Mouse (Mus musculus) cerebellum, postnatal 14 days (tissue): ENCODE results near the gene Ggnbp2.

Source experiments
- DNase-seq, 2 experiments: peaks; one replicate each; pipeline ENCODE4 v3.0.0; 2021; ENCODE audit warnings: mixed read lengths in 2 of 2

Ggnbp2 gene

GRCm38 (mm10) chr11:84822487-84822886 lies 48.1 kb downstream of the Ggnbp2 start:
- DNase-seq: no peak

- DNase-seq: no peak
Observed at GRCm38 (mm10) chr11:84821131-84821770, 49.4 kb downstream of the Ggnbp2 start.

- DNase-seq: peak; percentile 95 to 97
Observed at GRCm38 (mm10) chr11:84818961-84819692, 51.5 kb downstream of the Ggnbp2 start, which contains the start of gene Mrm1. Mrm1 (minus strand) TSS chr11:84819515.

GRCm38 (mm10) chr11:84818085-84818960 lies 52.3 kb downstream of the Ggnbp2 start:
- peak; percentile 70 to 78 for DNase-seq

DNA sequence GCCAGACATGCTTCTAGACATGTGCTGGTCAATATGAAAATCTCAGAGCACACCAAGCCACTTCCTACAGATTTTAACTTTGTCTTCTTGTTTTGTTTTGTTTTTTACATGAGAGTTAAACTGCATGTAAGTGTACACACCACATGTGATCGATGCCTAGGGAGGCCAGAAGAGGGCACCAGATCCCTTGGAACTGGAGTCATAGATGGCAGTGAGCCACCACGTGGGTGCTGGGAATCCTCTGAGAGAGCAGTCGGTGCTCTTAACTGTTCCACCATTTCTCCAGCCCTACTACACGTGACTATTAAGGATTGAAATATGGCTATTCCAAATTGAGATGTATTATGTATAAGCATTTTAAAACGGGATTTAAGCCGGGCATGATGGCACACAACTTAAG lies 53.3 kb downstream of the Ggnbp2 start:
- DNase-seq: peak in 1 of 2 experiments; percentile 64

GRCm38 (mm10) chr11:84813724-84814510 lies 56.7 kb downstream of the Ggnbp2 start:
- DNase-seq: peak; percentile 88 to 92

GRCm38 (mm10) chr11:84804373-84804772 lies 66.2 kb downstream of the Ggnbp2 start:
- peak in 1 of 2 experiments; percentile 48 for DNase-seq

- DNase-seq: peak; percentile 87 to 90
Observed at GRCm38 (mm10) chr11:84797627-84798353, 72.8 kb downstream of the Ggnbp2 start.

DNA sequence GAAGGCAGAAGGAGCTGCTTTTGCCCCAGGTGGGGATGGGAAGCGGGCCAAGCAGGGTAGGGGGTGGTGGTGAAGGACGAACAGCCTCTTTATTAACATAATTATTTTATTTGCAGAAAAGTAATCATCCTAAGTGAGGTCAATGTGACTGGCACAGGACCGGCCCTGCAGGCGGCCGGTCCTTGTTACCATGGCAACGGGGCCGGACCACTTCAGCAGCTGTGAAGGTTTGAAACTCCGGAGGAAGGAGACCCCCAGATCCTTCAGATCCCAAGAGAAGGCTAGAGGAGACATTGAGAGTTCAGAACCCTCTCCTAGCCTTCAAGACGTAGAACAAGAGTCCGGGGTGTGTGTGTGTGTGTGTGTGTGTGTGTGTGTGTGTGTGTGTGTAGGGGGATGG lies 73.6 kb downstream of the Ggnbp2 start:
- DNase-seq: peak in 1 of 2 experiments; percentile 33

DNA sequence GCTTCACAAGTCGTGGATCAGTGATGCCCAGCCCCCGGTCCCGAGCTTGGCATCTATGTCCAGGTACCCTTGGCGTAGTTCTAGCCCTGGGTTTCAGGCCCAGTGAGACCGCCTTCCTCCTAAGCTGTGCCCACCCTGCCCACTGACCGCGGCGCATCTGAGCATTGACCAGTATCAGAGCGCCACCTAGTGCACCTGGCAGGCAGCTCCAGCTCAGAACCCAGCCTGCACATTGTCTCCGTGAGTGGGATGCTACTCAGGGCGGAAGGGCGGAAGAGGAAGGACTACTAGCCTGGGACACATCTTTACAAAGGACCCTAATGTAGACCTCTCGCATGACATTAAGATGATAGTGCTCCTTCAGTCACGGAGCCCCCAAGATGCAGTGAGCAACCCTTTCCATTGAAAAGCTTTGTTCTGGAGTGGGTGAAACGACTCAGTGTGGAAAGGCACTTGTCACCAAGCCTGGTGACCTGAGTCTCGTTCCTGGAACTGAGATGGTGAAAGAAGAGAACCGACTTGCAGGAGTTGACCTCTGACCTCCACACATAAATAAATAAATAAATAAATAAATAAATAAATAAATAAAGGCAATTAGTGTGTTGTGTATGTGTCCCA lies 76.0 kb downstream of the Ggnbp2 start:
- DNase-seq: peak; percentile 93 to 94

GRCm38 (mm10) chr11:84793545-84793944 lies 77.1 kb downstream of the Ggnbp2 start:
- no peak for DNase-seq

GRCm38 (mm10) chr11:84790383-84790782 lies 80.2 kb downstream of the Ggnbp2 start:
- no peak for DNase-seq
